Mouse (Mus musculus) B cell, adult 62 days (primary cell): ENCODE measurements around the gene Ywhag. TPM values are rescaled to one million over a fixed set of nuclear protein-coding genes. Genes with fewer than 3 reads are reported as not detected.

Experiments used
- total RNA-seq: library from RNA; stranded (reverse); gene quantifications from 4 replicates; pipeline ENCODE4 v1.2.4, GENCODE M21; 2023

Gene Ywhag
- total RNA-seq = 79.7 to 98.2 TPM (median 86.5 TPM) in 4 replicates

DNA sequence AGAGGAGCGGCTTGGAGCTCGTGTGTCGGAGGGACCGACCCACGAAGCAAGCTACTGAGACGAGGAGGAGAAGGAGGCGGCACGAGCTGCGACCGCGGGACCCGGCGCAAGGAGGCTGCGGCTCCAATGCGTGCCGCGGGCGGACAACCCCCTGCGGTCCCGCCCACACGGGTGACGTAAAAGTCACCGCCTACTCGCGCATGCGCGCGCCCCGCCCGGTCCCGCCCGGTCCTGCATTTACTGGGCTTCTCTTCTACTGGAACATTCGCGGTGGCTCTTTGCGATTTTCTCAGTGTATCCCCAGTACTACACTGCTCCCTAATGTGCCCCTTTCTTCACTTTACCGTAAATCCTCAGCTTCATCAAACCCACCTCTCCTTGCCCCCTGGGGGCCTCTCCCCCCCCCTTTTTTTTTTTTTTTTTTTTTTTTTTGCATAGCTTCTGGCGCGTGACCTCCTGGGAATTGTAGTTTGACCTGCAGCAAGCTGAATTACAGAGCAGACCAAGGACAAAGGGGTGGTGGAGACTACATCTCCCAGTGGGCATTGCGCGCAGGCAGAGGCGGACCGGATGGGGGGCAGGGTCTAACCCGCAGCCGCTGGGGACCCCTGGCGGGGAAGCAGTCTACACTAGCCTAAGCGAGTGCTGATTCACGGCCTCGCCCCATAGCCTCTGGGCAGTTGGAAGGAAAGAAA is at the start of gene Ywhag:
Ywhag (minus strand) TSS at position 136 of the 695 bp plus-strand sequence.

DNA sequence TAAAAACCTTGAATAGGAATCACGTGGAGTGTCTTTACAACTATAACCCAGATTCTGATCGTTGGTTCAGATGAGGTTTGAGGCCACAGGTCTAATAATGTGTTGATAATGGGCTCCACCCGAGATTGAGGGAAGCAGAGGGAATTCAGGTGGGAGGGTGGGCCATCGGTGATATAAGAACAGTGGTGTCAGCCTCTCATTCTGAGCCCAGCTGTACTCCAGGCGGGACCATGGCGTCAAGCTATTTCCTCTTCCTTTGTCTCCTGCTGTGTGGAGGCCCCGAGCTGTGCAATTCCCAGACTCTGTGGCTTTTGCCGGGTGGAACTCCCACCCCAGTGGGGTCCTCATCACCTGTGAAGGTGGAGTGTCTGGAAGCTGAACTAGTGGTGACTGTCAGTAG is 45.5 kb upstream of the Ywhag start, which contains the start of gene Zp3:
Zp3 (plus strand) TSS at position 196 of the 400 bp plus-strand sequence.

GRCm38 (mm10) chr5:135974365-135974764 is 39.9 kb upstream of the Ywhag start, which contains the start of gene Ssc4d:
TSS of gene Ssc4d (minus strand) at chr5:135974531.

GRCm38 (mm10) chr5:135887675-135888102 is 46.7 kb downstream of the Ywhag start, which contains the start of gene Hspb1:
TSS of gene Hspb1 (plus strand) at chr5:135887919.

Other genes starting within 250 kb of the Ywhag start
- 7.9 to 14.5 TPM (median 12.3 TPM) in 4 replicates for gene Tmem120a, start 190.2 kb downstream of the Ywhag start, total RNA-seq
- gene Styxl1, start 156.2 kb downstream of the Ywhag start, total RNA-seq = 1.2 TPM in 1 of 4 replicates, not detected in the others
- 143 to 159 TPM (median 155 TPM) in 4 replicates for gene Mdh2, start 156.1 kb downstream of the Ywhag start, total RNA-seq
- gene Srrm3, start 127.7 kb downstream of the Ywhag start, total RNA-seq = 0.38 TPM in 1 of 4 replicates, not detected in the others
- gene Hspb1, start 46.7 kb downstream of the Ywhag start, total RNA-seq = 3.1 to 8.8 TPM (median 5.6 TPM) in 4 replicates
- 0.51 to 2.4 TPM (median 1.3 TPM) in 4 replicates for gene Ssc4d, start 39.9 kb upstream of the Ywhag start, total RNA-seq
- not detected in 4 replicates for gene Zp3, start 45.5 kb upstream of the Ywhag start, total RNA-seq
- gene Dtx2, start 60.2 kb upstream of the Ywhag start, total RNA-seq = 31.2 to 37.8 TPM (median 33.0 TPM) in 4 replicates
- gene Upk3b, start 103.9 kb upstream of the Ywhag start, total RNA-seq = 0.54 to 1.0 TPM (median 0.61 TPM) in 4 replicates
- not detected in 4 replicates for gene Upk3bl, start 119.9 kb upstream of the Ywhag start, total RNA-seq
- gene Rasa4, start 149.3 kb upstream of the Ywhag start, total RNA-seq = 14.8 to 21.8 TPM (median 18.1 TPM) in 4 replicates
- 54.5 to 72.5 TPM (median 67.0 TPM) in 4 replicates for gene Polr2j, start 182.0 kb upstream of the Ywhag start, total RNA-seq
- gene Lrwd1, start 201.5 kb upstream of the Ywhag start, total RNA-seq = 26.5 to 30.0 TPM (median 27.8 TPM) in 4 replicates
- 8.9 to 15.0 TPM (median 10.9 TPM) in 4 replicates for gene Alkbh4, start 201.5 kb upstream of the Ywhag start, total RNA-seq
- 58.7 to 73.7 TPM (median 62.0 TPM) in 4 replicates for gene Orai2, start 236.1 kb upstream of the Ywhag start, total RNA-seq